Comparison of ENCODE assay signal across 14 mouse cellular contexts in the genomic region with DNA sequence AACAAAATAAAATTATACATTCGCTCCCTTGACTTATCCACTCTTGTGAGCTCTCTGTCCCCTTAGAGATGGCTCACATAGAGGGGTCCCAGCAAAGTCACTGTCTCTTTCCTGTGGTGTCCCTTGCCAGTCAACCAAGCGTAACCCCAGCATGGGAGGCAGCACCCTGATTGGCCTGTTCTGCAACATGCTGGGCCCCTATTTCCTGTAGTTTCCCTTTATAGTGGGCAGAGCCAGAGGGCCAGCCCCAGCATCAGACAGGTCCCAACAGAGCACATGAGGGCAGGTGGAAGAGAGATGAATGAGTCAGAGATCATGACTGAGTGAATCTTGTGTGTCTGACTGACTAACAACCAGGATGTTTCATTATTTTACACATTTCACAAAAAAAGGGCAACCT.
"Had no signal": no experiment of that assay in that cellular context is flagged by ENCODE, and none has a peak within 500 bp of the region (broad histone marks: within the 10 kb centered on the region; RNA-seq: fewer than 3 reads in every experiment).

No protein-coding gene starts in this region.

- H3K4me1 ChIP-seq: limb, embryonic 12.5 days had no signal

- H3K4me3 ChIP-seq: limb, embryonic 12.5 days; liver, embryonic 13.5 days; midbrain, embryonic 15.5 days; neural tube, embryonic 12.5 days had no signal

- H3K9ac ChIP-seq: limb, embryonic 12.5 days; liver, embryonic 13.5 days; midbrain, embryonic 15.5 days; neural tube, embryonic 12.5 days had no signal

- H3K4me2 ChIP-seq: limb, embryonic 12.5 days; liver, embryonic 13.5 days; midbrain, embryonic 11.5 days; midbrain, embryonic 15.5 days; neural tube, embryonic 12.5 days had no signal

- H3K9me3 ChIP-seq: limb, embryonic 12.5 days; liver, embryonic 13.5 days; midbrain, embryonic 15.5 days; neural tube, embryonic 12.5 days had no signal

- ATAC-seq: midbrain, embryonic 15.5 days had no signal

- H3K36me3 ChIP-seq: limb, embryonic 12.5 days; liver, embryonic 13.5 days; midbrain, embryonic 15.5 days; neural tube, embryonic 12.5 days had no signal

- H3K27ac ChIP-seq: kidney, postnatal 0 days; limb, embryonic 12.5 days; liver, embryonic 13.5 days; midbrain, embryonic 15.5 days; neural tube, embryonic 12.5 days had no signal

- DNase-seq: kidney, adult 11 months; kidney, adult 9 months; kidney, postnatal 36 days; layer of hippocampus, adult 9-11 months; layer of hippocampus, postnatal 36 days; liver; liver, embryonic 13.5 days; lung, adult 18-20 months; lung, postnatal 4 days had no signal

- H3K27me3 ChIP-seq: limb, embryonic 12.5 days; liver, embryonic 13.5 days; midbrain, embryonic 15.5 days; neural tube, embryonic 12.5 days had no signal
